Comparison of ENCODE assay signal across 15 mouse cellular contexts in the genomic region with DNA sequence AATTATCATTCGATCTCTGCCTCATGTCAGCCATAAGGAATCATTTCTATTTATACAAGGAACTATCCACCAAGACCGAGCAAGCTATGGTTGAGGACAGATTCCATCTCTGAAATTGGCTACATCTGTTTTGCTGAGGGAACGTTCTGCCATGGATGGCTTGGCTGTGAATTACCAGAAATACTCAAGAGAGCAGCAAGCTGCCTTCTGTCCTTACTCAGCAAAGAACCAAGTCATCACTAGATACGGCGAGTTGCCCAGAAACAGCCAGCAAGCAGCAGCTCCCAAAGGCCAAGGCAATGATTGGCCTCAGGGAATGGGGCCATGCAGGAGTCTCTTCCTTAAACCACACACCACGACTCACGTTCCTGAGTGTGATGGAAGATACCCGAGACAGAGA.
DNase-seq lines count a peak whose midpoint lies in the region; TF ChIP-seq lines count a peak whose summit lies in the region.
"Had no signal": no experiment of that assay in that cellular context is flagged by ENCODE, and none has a peak within 500 bp of the region (broad histone marks: within the 10 kb centered on the region; RNA-seq: fewer than 3 reads in every experiment).

No protein-coding gene starts in this region.

- no peak overlapping the region for H3K4me3 ChIP-seq in gastrocnemius, adult 2 months
- H3K4me3 ChIP-seq: erythroblast, embryonic 14.5 days; heart, adult 2 months; hindbrain, embryonic 13.5 days; liver, embryonic 12.5 days; megakaryocyte, embryonic 14.5 days; neural tube, embryonic 15.5 days had no signal

- intact Hi-C loops in gastrocnemius, adult 2 months (cut with DNase I): no loop called here
- intact Hi-C loops in gastrocnemius, postnatal 14 days (cut with DNase I; ENCODE audit: low total_unique reads): no loop called here

- H3K27ac ChIP-seq in gastrocnemius, adult 2 months: no peak overlapping the region
- H3K27ac ChIP-seq: heart, adult 2 months; hindbrain, embryonic 13.5 days; liver, embryonic 12.5 days; neural tube, embryonic 15.5 days had no signal

- no peak for TF ChIP-seq CTCF in gastrocnemius, adult 2 months (IDR thresholded peaks at IDR 0.05)

- DNase-seq in adrenal gland, postnatal 14 days: peak; percentile 24
- DNase-seq in adrenal gland, adult 8-10 months: no peak
- DNase-seq in gastrocnemius, adult 2 months: peak; percentile 22
- no peak for DNase-seq in gastrocnemius, postnatal 14 days
- DNase-seq in right cerebral cortex, adult 18-20 months: peak; percentile 46
- DNase-seq in right cerebral cortex, adult 2 months (ENCODE audit: low spot score in 2 of 2): no peak
- DNase-seq in urinary bladder, postnatal 25 days (ENCODE audit: low spot score): no peak
- no peak for DNase-seq in thymus, postnatal 36 days
- DNase-seq: kidney, postnatal 25 days had no signal

Comparison
In these comparisons a context has a peak if more than half of its experiments do, and no peak if none do; other contexts are left out.
1. DNase-seq: peak in adrenal gland, postnatal 14 days (single experiment), gastrocnemius, adult 2 months (single experiment) and right cerebral cortex, adult 18-20 months (single experiment); none in adrenal gland, adult 8-10 months (single experiment), gastrocnemius, postnatal 14 days (single experiment), right cerebral cortex, adult 2 months (0 of 2), urinary bladder, postnatal 25 days (single experiment) and thymus, postnatal 36 days (0 of 2).